Mouse (Mus musculus) gastrocnemius, postnatal 14 days (tissue): ENCODE results near the gene Otud7a. TPM values are rescaled to one million over a fixed set of nuclear protein-coding genes. Genes with fewer than 3 reads are reported as not detected.

Source experiments
- DNase-seq: peaks from one replicate; pipeline ENCODE4 v3.0.0; 2021; ENCODE audit warnings: mixed read lengths
- intact Hi-C: fragments of 180-260 bp; cut with DNase I; formaldehyde crosslinking; loops from one replicate; pipeline ENCODE4 v1.15.1; 2025; ENCODE audit warnings: low total_unique reads
- long read RNA-seq, 2 experiments: library from polyadenylated mRNA; stranded (forward); transcript quantifications; one replicate each; pipeline ENCODE4 v2.0.0; 2021
- total RNA-seq, 2 experiments: library from RNA; stranded (reverse); gene quantifications; 2 replicates each; pipeline ENCODE4 v1.2.3; 2021

The Otud7a gene
- total RNA-seq = under 1 TPM in 1 of 2 experiments, not detected in 1; 0.16 TPM
- long read RNA-seq, experiment 1 = 0 reads
- long read RNA-seq, experiment 2 = 0 reads

- peak; percentile 26 for DNase-seq
These were observed at the start of gene Otud7a for GRCm38 (mm10) chr7:63444484-63445345. Gene Otud7a, plus strand, starts transcription at chr7:63444751.

GRCm38 (mm10) chr7:63405988-63406387 lies 38.6 kb upstream of the Otud7a start:
- intact Hi-C loops = no loop called here
- no peak for DNase-seq

More at GRCm38 (mm10) chr7:63444484-63445345, at the start of gene Otud7a:
- intact Hi-C loops = no loop called here

- intact Hi-C loops = no loop called here
- DNase-seq = no peak
These were observed 772 bp downstream of the Otud7a start for GRCm38 (mm10) chr7:63445346-63445700.

- intact Hi-C loops = no loop called here
- DNase-seq = no peak
These were observed 2.4 kb downstream of the Otud7a start for GRCm38 (mm10) chr7:63446951-63447350.

- intact Hi-C loops = no loop called here
- DNase-seq = no peak
These were observed 10.7 kb downstream of the Otud7a start for GRCm38 (mm10) chr7:63455228-63455627.

- intact Hi-C loops = no loop called here
- no peak for DNase-seq
These were observed 17.7 kb downstream of the Otud7a start for GRCm38 (mm10) chr7:63462234-63462633.

- intact Hi-C loops = no loop called here
These were observed 18.1 kb downstream of the Otud7a start for GRCm38 (mm10) chr7:63462684-63463083.

GRCm38 (mm10) chr7:63466729-63467128 lies 22.2 kb downstream of the Otud7a start:
- intact Hi-C loops = no loop called here
- DNase-seq = no peak

More at GRCm38 (mm10) chr7:63462684-63463083, 18.1 kb downstream of the Otud7a start:
- no peak for DNase-seq

GRCm38 (mm10) chr7:63468258-63468657 lies 23.7 kb downstream of the Otud7a start:
- intact Hi-C loops = no loop called here
- no peak for DNase-seq

GRCm38 (mm10) chr7:63483091-63483490 lies 38.5 kb downstream of the Otud7a start:
- intact Hi-C loops = no loop called here
- DNase-seq = no peak

GRCm38 (mm10) chr7:63497051-63497547 lies 52.5 kb downstream of the Otud7a start:
- intact Hi-C loops = no loop called here

GRCm38 (mm10) chr7:63504202-63504601 lies 59.7 kb downstream of the Otud7a start:
- DNase-seq = no peak

More at GRCm38 (mm10) chr7:63497051-63497547, 52.5 kb downstream of the Otud7a start:
- DNase-seq = no peak

GRCm38 (mm10) chr7:63508079-63508478 lies 63.5 kb downstream of the Otud7a start:
- no peak for DNase-seq
- intact Hi-C loops = no loop called here

More at GRCm38 (mm10) chr7:63504202-63504601, 59.7 kb downstream of the Otud7a start:
- intact Hi-C loops = no loop called here

- DNase-seq = no peak
These were observed 65.3 kb downstream of the Otud7a start for GRCm38 (mm10) chr7:63509825-63510224.

GRCm38 (mm10) chr7:63511458-63511857 lies 66.9 kb downstream of the Otud7a start:
- intact Hi-C loops = no loop called here
- DNase-seq = no peak

More at GRCm38 (mm10) chr7:63509825-63510224, 65.3 kb downstream of the Otud7a start:
- intact Hi-C loops = no loop called here

- intact Hi-C loops = no loop called here
- no peak for DNase-seq
These were observed 68.0 kb downstream of the Otud7a start for GRCm38 (mm10) chr7:63512561-63512960.

GRCm38 (mm10) chr7:63516141-63516895 lies 71.8 kb downstream of the Otud7a start:
- no peak for DNase-seq
- intact Hi-C loops = no loop called here

GRCm38 (mm10) chr7:63520299-63520698 lies 75.7 kb downstream of the Otud7a start:
- no peak for DNase-seq
- intact Hi-C loops = no loop called here

GRCm38 (mm10) chr7:63522403-63522802 lies 77.9 kb downstream of the Otud7a start:
- intact Hi-C loops = no loop called here
- DNase-seq = no peak

- intact Hi-C loops = no loop called here
These were observed 78.5 kb downstream of the Otud7a start for GRCm38 (mm10) chr7:63523051-63523450.

More at GRCm38 (mm10) chr7:63523051-63523450, 78.5 kb downstream of the Otud7a start:
- DNase-seq = no peak
